Mouse (Mus musculus) ES-E14 (cell line): ENCODE measurements around the gene Mt3.

Experiments
- HCFC1 ChIP-seq: IDR thresholded peaks from 2 replicates; pipeline ENCODE4 v1.6.1; 2012; ENCODE audit warnings: low read length, inconsistent platforms, borderline replicate concordance; ENCODE audit not compliant: insufficient read depth
- MAFK ChIP-seq: IDR thresholded peaks from 2 replicates; pipeline ENCODE4 v1.6.1; 2014; ENCODE audit warnings: mild to moderate bottlenecking, low read depth, low read length, inconsistent platforms; ENCODE audit not compliant: insufficient read depth
- ZC3H11A ChIP-seq: IDR thresholded peaks from 2 replicates; pipeline ENCODE4 v1.6.1; 2012; ENCODE audit warnings: low read depth, mild to moderate bottlenecking, inconsistent platforms, low read length, borderline replicate concordance
- ZNF384 ChIP-seq: IDR thresholded peaks from 2 replicates; pipeline ENCODE4 v1.6.1; 2012; ENCODE audit warnings: low read depth, low read length, inconsistent platforms

DNA sequence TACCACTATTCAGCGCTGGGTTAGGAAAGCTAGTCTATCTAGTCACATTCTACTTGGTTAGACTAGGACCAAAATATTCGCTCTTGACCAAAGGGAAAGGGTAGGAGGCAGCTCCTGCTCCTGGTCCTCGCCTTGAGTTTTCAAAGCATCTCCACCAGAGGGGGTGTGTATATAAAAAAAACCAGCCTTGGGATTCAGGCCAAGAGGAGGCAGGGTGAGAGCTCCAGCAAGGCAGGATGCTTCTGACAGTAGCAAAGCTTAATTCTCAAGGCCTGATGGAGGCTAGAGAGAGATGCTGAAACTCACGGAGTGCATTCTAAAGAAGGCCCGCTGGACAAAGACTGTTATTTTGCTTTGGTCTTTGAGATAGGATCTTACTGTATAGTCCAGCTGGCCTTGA is 48.3 kb upstream of the Mt3 start:
- TF ChIP-seq ZNF384 = peak; percentile 64; the same call in 1 of the 2 replicates
- TF ChIP-seq ZC3H11A = no peak
- TF ChIP-seq MAFK = no peak
- no peak for TF ChIP-seq HCFC1
